Mouse (Mus musculus): ENCODE measurements around the gene Fosl1.

- TF ChIP-seq GATA1 (IDR thresholded peaks at IDR 0.05; ENCODE audit: borderline replicate concordance, low read length) = no peak
- no peak for TF ChIP-seq FLI1 (IDR thresholded peaks at IDR 0.05; ENCODE audit: low read length)
These were observed 23.1 kb upstream of the Fosl1 start for GRCm38 (mm10) chr19:5424092-5424781.
